Mouse (Mus musculus) lung, postnatal 0 days (tissue): ENCODE results near the gene Morc3.

Source experiments
- CTCF ChIP-seq: IDR thresholded peaks from 2 replicates; pipeline ENCODE4 v1.5.1; 2016; ENCODE audit warnings: antibody characterized with exemption, mild to moderate bottlenecking
- EP300 ChIP-seq: IDR thresholded peaks from 2 replicates; pipeline ENCODE4 v1.6.1; 2016; ENCODE audit warnings: antibody characterized with exemption, mild to moderate bottlenecking, control low read depth

DNA sequence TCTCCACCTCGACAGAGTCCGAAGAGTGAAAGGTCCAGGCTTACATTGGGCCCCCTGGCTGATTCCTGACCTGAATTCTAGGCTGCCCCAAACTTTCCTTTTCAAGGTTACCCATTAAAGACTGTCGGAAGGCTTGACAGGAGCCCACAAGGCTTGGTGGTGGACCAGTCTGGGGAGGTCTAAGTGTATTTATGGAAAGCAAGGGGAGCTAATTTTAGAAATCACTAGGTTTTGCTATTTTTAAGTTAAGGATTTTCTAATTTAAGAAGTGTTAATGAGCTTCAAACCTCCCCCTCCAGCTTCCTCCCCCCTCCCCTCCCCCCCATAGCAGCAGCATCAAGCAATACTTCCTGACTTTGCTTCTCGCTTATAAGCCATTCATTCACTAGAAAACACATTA lies 88.8 kb downstream of the Morc3 start:
- TF ChIP-seq CTCF (no peak), EP300 (no peak)
